Mouse (Mus musculus): ENCODE results near the gene Nat14. TPM values are rescaled to one million over a fixed set of nuclear protein-coding genes. Genes with fewer than 3 reads are reported as not detected.

The Nat14 gene
- polyA plus RNA-seq, 1 experiment from 2014 or later = 5.1 TPM

DNA sequence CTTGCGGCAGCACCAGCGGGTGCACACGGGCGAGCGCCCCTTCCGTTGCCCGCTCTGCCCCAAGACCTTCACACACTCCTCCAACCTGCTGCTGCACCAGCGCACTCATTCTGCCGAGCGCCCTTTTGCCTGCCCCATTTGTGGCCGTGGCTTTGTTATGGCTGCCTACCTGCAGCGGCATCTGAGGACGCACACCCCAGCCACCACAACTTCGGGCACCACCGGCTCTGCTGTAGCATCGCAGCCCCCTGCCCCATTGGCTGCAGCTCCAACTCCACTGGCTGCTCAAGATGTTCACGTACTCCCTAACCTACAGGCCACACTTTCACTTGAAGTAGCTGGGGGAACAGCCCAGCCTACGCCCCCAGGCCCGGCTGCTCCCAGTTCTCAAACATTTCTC lies 1.3 kb upstream of the Nat14 start:
- no peak for ATAC-seq (ENCODE audit: insufficient number of reproducible peaks, low FRiP score, low TSS enrichment, low read depth)
- no peak overlapping the region for H3K9ac ChIP-seq
- no peak overlapping the region for H3K4me3 ChIP-seq (replicated peaks)
- H3K27me3 ChIP-seq = no peaks in the 10 kb centered on the region
- no peaks in the 10 kb centered on the region for H3K9me3 ChIP-seq (replicated peaks)
- WGBS = 92% methylated on average over 19 of the region's 19 CpGs
- no peak overlapping the region for H3K27ac ChIP-seq (replicated peaks)
- H3K36me3 ChIP-seq = peaks cover 41% of the 10 kb centered on the region
- peaks cover 56% of the 10 kb centered on the region for H3K4me1 ChIP-seq
- H3K4me2 ChIP-seq (replicated peaks) = no peak overlapping the region

DNA sequence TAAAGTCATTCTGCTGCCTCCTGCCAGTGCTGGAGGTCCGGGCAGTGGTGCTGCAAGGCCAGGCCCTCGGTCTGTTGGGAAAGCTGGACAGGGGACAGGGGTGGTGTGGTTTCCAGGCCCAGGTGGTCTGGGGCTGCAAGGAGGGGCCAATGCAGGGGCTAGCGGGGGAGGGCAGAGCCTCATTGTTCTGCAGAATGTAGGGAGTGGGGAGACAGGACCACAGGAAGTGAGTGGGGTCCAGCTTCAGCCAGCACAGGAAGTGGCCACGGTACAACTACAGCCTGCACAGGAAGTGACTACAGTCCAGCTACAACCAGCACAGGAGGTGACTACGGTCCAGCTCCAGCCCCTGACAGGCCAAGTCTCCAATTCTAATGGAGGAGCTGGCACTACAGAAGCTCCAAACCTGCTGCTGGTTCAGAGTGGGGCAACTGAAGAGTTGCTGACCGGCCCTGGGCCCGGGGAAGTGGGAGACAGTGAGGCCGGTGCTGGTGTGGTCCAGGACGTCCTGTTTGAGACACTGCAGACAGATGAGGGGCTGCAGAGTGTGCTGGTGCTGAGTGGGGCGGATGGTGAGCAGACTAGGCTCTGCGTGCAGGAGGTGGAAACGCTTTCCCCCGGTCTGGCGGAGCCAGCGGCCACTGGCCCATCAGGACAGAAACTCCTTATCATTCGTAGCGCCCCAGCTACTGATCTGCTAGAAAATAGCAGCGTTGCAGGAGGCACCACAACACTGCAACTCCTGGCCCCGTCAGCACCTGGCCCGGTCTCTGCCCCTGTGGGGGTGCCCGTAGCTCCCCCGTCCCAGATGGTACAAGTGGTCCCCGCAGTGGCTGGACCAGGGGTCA lies 628 bp upstream of the Nat14 start:
- Histone ChIP-seq H3K4me2 (replicated peaks) (no peak overlapping the region), H3K4me1 (peaks cover 58% of the 10 kb centered on the region)
- WGBS = 59% methylated on average over 23 of the region's 23 CpGs

DNA sequence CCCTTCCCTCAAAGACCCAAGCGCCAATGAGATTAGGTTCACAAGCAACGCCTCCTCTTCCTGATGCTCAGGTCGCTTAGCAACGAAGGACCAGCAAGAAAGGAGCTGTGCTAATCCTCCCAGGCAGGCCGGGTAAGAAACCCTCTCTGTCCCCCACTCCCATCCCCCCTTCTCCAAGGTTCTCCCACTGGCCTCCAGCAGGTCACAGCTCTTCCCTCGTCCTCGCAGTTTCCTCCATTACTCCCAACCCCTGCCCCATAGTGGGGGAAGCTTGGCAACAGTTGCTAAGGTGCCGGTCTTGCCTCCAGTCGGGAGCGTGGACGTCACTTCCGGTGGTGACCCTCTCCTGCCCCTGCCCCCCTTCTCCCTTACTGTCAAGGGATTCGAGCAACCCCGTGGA lies 680 bp downstream of the Nat14 start:
- H3K9ac ChIP-seq = 0 out of 2 replicates have a peak overlapping the region, but pooled peaks have one; percentile 22
- peak; percentile 9; the same call in 1 of the 2 replicates for ATAC-seq (ENCODE audit: insufficient number of reproducible peaks, low FRiP score, low TSS enrichment, low read depth)
- H3K27ac ChIP-seq (replicated peaks) = peak overlapping the region; percentile 91
- peak overlapping the region; percentile 34 for H3K4me3 ChIP-seq (replicated peaks)
- WGBS = 1% methylated on average over 14 of the region's 14 CpGs
- peaks cover 51% of the 10 kb centered on the region for H3K4me1 ChIP-seq
- no peaks in the 10 kb centered on the region for H3K9me3 ChIP-seq (replicated peaks)
- H3K27me3 ChIP-seq = no peaks in the 10 kb centered on the region
- H3K36me3 ChIP-seq = peaks cover 35% of the 10 kb centered on the region
- H3K4me2 ChIP-seq (replicated peaks) = peak overlapping the region; percentile 59

More for the DNA sequence above, 628 bp upstream of the Nat14 start:
- ATAC-seq (ENCODE audit: insufficient number of reproducible peaks, low FRiP score, low TSS enrichment, low read depth) = no peak
- Histone ChIP-seq H3K9ac (no peak overlapping the region), H3K9me3 (replicated peaks) (no peaks in the 10 kb centered on the region), H3K36me3 (peaks cover 41% of the 10 kb centered on the region), H3K27me3 (no peaks in the 10 kb centered on the region), H3K27ac (replicated peaks) (0 out of 2 replicates have a peak overlapping the region, but pooled peaks have one; percentile 17), H3K4me3 (replicated peaks) (no peak overlapping the region)

- Histone ChIP-seq H3K9me3 (replicated peaks) (no peaks in the 10 kb centered on the region), H3K4me1 (peaks cover 51% of the 10 kb centered on the region), H3K4me3 (replicated peaks) (peak overlapping the region; percentile 34), H3K9ac (0 out of 2 replicates have a peak overlapping the region, but pooled peaks have one; percentile 22), H3K27ac (replicated peaks) (peak overlapping the region; percentile 91), H3K36me3 (peaks cover 31% of the 10 kb centered on the region), H3K4me2 (replicated peaks) (peak overlapping the region; percentile 59), H3K27me3 (no peaks in the 10 kb centered on the region)
- WGBS = 2% methylated on average over 14 of the region's 14 CpGs
- peak; percentile 1; the same call in 1 of the 2 replicates for ATAC-seq (ENCODE audit: insufficient number of reproducible peaks, low FRiP score, low TSS enrichment, low read depth)
Observed at GRCm38 (mm10) chr7:4922931-4923565, 1.2 kb downstream of the Nat14 start.

- Histone ChIP-seq H3K9me3 (replicated peaks) (no peaks in the 10 kb centered on the region), H3K27me3 (no peaks in the 10 kb centered on the region), H3K36me3 (peaks cover 24% of the 10 kb centered on the region), H3K4me1 (peaks cover 51% of the 10 kb centered on the region), H3K27ac (replicated peaks) (peak overlapping the region; percentile 91), H3K4me3 (replicated peaks) (peak overlapping the region; percentile 34), H3K9ac (peak overlapping the region; percentile 5; the same call in 1 of the 2 replicates), H3K4me2 (replicated peaks) (peak overlapping the region; percentile 59)
- WGBS = 5% methylated on average over 37 of the region's 37 CpGs
- no peak for ATAC-seq (ENCODE audit: insufficient number of reproducible peaks, low FRiP score, low TSS enrichment, low read depth)
Observed at GRCm38 (mm10) chr7:4923586-4924364, 1.9 kb downstream of the Nat14 start.

GRCm38 (mm10) chr7:4924483-4924882 lies 2.7 kb downstream of the Nat14 start:
- ATAC-seq (ENCODE audit: insufficient number of reproducible peaks, low FRiP score, low TSS enrichment, low read depth) = no peak
- Histone ChIP-seq H3K27ac (replicated peaks) (peak overlapping the region; percentile 91), H3K4me3 (replicated peaks) (peak overlapping the region; percentile 34), H3K27me3 (no peaks in the 10 kb centered on the region), H3K4me2 (replicated peaks) (peak overlapping the region; percentile 59), H3K4me1 (peaks cover 51% of the 10 kb centered on the region), H3K9me3 (replicated peaks) (no peaks in the 10 kb centered on the region), H3K36me3 (peaks cover 17% of the 10 kb centered on the region), H3K9ac (no peak overlapping the region; the same call in 1 of the 2 replicates)
- under 1% methylated on average over 4 of the region's 4 CpGs for WGBS

DNA sequence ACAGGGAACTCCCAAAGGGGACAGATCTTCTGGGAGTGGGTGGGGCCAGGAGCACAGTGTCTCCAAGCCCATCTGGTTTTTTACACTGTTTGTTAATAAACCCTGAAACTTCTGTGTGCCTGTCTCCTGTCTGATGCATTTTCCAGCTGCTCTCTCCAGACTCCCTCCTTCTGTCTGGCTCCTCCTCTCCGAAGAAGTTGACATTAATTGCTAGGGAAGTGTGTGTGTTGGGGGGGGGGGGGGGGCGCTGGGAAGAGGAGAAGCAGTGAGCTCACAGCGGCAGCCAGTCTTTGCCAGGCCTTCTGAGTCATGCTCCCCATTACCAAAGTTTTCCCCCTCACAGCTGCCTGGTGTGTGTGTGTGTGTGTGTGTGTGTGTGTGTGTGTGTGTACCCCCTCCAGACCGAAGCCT lies 3.1 kb downstream of the Nat14 start:
- ATAC-seq (ENCODE audit: insufficient number of reproducible peaks, low FRiP score, low TSS enrichment, low read depth) = peak; percentile 56
- peaks cover 51% of the 10 kb centered on the region for H3K4me1 ChIP-seq

DNA sequence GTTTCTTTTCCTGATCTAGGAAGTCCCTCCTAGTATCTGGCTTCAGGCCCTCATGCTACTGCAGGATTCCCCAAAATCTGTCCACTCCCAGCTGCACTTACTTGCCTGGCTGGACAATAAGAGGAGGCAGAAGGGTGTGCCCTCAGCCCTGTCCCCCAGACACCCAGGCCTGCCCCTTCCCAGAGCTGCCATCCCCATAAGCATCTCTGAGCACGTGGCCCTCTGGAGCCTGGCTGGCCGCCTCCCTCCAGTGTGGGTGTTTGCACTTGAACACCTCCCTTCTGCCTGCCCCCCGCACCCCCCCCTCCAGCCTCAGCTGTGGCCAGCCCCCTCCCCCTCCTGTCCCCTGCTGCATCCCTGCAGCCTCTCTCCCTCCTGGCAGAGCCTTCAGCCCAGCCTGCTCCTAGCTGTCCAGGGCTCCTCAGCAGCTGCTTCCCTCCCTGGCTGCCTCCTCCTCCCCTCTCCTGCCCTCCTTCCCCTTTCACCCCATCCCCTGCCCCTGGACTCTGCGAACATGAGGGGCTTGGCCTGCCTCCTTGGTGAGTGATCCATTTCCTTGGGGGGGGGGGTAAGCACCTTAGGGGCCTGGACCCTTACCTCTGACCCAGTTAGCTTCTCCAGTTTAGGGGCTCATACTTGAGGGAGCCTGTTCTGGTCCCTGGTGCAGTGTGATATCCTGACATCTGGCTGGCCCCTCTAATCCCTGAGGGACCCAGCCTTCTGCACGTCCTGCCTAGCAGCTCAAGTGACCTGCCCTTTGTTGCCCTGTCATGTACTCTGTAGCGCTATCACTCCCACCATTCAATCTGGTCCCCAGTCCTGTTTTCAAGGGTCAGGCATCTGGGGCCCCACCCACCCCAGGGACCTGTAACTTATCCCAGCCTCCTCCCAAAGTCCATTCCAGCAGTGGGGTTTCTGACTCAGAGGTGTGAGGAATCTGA lies 3.9 kb downstream of the Nat14 start, which contains the start of gene Ssc5d:
Ssc5d (plus strand) TSS at position 345 of the 941 bp plus-strand sequence.
- peak within 1 kb of the TSS; percentile 91 for H3K27ac ChIP-seq (replicated peaks)
- peaks cover 5% of the 10 kb centered on the region for H3K36me3 ChIP-seq
- H3K9ac ChIP-seq = no peak within 1 kb of the TSS
- peak within 1 kb of the TSS; percentile 4; the same call in 1 of the 2 replicates for H3K4me3 ChIP-seq (replicated peaks)
- WGBS = 10% methylated on average over 6 of the region's 6 CpGs
- peak; percentile 47 for ATAC-seq (ENCODE audit: insufficient number of reproducible peaks, low FRiP score, low TSS enrichment, low read depth)
- H3K27me3 ChIP-seq = no peaks in the 10 kb centered on the region
- no peaks in the 10 kb centered on the region for H3K9me3 ChIP-seq (replicated peaks)
- H3K4me2 ChIP-seq (replicated peaks) = peak within 1 kb of the TSS; percentile 59; the same call in 1 of the 2 replicates
- H3K4me1 ChIP-seq = peaks cover 51% of the 10 kb centered on the region

More for the DNA sequence above, 3.1 kb downstream of the Nat14 start:
- H3K36me3 ChIP-seq = peaks cover 13% of the 10 kb centered on the region
- H3K9me3 ChIP-seq (replicated peaks) = no peaks in the 10 kb centered on the region
- 0 out of 2 replicates have a peak overlapping the region, but pooled peaks have one; percentile 10 for H3K4me2 ChIP-seq (replicated peaks)
- H3K27ac ChIP-seq (replicated peaks) = peak overlapping the region; percentile 91
- WGBS = 3% methylated on average over 3 of the region's 4 CpGs
- peak overlapping the region; percentile 4; the same call in 1 of the 2 replicates for H3K4me3 ChIP-seq (replicated peaks)
- H3K27me3 ChIP-seq = no peaks in the 10 kb centered on the region
- no peak overlapping the region for H3K9ac ChIP-seq

DNA sequence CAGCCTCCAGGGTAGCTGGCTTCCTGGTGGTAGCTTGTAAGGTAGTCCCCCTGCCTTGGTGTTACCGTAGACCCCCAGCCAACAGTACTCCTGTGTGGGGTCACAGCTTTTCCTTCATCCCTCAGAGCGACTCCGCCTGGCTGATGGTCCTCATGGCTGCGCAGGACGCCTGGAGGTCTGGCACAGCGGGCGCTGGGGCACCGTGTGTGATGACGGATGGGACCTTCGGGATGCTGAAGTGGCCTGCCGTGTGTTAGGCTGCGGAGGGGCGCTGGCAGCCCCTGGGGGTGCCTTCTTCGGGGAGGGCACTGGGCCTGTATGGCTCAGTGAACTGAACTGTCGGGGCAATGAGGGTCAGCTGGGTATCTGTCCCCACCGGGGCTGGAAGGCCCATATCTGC lies 5.0 kb downstream of the Nat14 start:
- Histone ChIP-seq H3K4me3 (replicated peaks) (no peak overlapping the region), H3K27me3 (no peaks in the 10 kb centered on the region), H3K9ac (no peak overlapping the region), H3K9me3 (replicated peaks) (no peaks in the 10 kb centered on the region), H3K36me3 (no peaks in the 10 kb centered on the region), H3K27ac (replicated peaks) (no peak overlapping the region), H3K4me2 (replicated peaks) (no peak overlapping the region), H3K4me1 (peaks cover 48% of the 10 kb centered on the region)
- WGBS = 78% methylated on average over 16 of the region's 16 CpGs
- no peak for ATAC-seq (ENCODE audit: insufficient number of reproducible peaks, low FRiP score, low TSS enrichment, low read depth)

- Histone ChIP-seq H3K4me2 (replicated peaks) (no peak overlapping the region), H3K36me3 (no peaks in the 10 kb centered on the region), H3K4me3 (replicated peaks) (no peak overlapping the region), H3K27me3 (no peaks in the 10 kb centered on the region), H3K27ac (replicated peaks) (no peak overlapping the region), H3K9ac (no peak overlapping the region), H3K9me3 (replicated peaks) (no peaks in the 10 kb centered on the region), H3K4me1 (peaks cover 41% of the 10 kb centered on the region)
- no peak for ATAC-seq (ENCODE audit: insufficient number of reproducible peaks, low FRiP score, low TSS enrichment, low read depth)
- 66% methylated on average over 8 of the region's 8 CpGs for WGBS
Observed at GRCm38 (mm10) chr7:4927711-4928110, 5.9 kb downstream of the Nat14 start.

All from embryonic facial prominence, embryonic 15.5 days (tissue).